Mouse (Mus musculus) small intestine, adult 2 months (tissue): ENCODE results near the gene Slc45a3. TPM values are rescaled to one million over a fixed set of nuclear protein-coding genes. Genes with fewer than 3 reads are reported as not detected.

Experiments used
- H3K27ac ChIP-seq: fragments of 200-500 bp; 2 replicates; pipeline ENCODE4 v1.5.1; 2012; ENCODE audit warnings: low read depth, low read length, control low read depth, inconsistent platforms; ENCODE audit not compliant: insufficient read depth
- H3K27me3 ChIP-seq: fragments of 200-500 bp; 2 replicates; pipeline ENCODE4 v1.6.1; 2012; ENCODE audit warnings: mild to moderate bottlenecking, moderate library complexity, low read length, inconsistent platforms; ENCODE audit not compliant: control insufficient read depth, insufficient read depth
- H3K36me3 ChIP-seq: fragments of 200-500 bp; 2 replicates; pipeline ENCODE4 v1.6.1; 2012; ENCODE audit warnings: mild to moderate bottlenecking, low read length, control low read depth, inconsistent platforms; ENCODE audit not compliant: control insufficient read depth, insufficient read depth
- H3K4me1 ChIP-seq: fragments of 200-500 bp; 2 replicates; pipeline ENCODE4 v1.6.1; 2012; ENCODE audit warnings: low read length, inconsistent platforms, mixed read lengths; ENCODE audit not compliant: control insufficient read depth, insufficient read depth, insufficient read length
- H3K4me3 ChIP-seq: fragments of 200-500 bp; 2 replicates; pipeline ENCODE4 v1.5.1; 2012; ENCODE audit warnings: low read depth, mild to moderate bottlenecking, control low read depth, inconsistent platforms, low read length, moderate library complexity
- CTCF ChIP-seq: fragments of 200-500 bp; IDR thresholded peaks from 2 replicates; pipeline ENCODE4 v1.5.1; 2012; ENCODE audit warnings: low read depth, mild to moderate bottlenecking, control low read depth, inconsistent platforms, low read length, moderate library complexity, mixed read lengths; ENCODE audit not compliant: insufficient replicate concordance, insufficient read length; ENCODE audit errors: extremely low read depth
- POLR2A ChIP-seq: fragments of 200-500 bp; IDR thresholded peaks from 2 replicates; pipeline ENCODE4 v1.6.1; 2012; ENCODE audit warnings: low read depth, mild to moderate bottlenecking, control low read depth, inconsistent platforms, low read length, moderate library complexity
- whole genome bisulfite sequencing: fragments of 180-500 bp; shearing (Covaris S2); methylation state at CpG from one replicate; pipeline ENCODE4 v1.1.7; 2018; 5-methylcytosine and 5-hydroxymethylcytosine counted together
- polyA plus RNA-seq: library from polyadenylated mRNA; depleted of rRNA; stranded (reverse); fragments of >200 nt; gene quantifications from 2 replicates; pipeline ENCODE4 v1.2.3, GENCODE M21; 2012

Gene Slc45a3
- polyA plus RNA-seq, 1 experiment: 2.1 TPM

DNA sequence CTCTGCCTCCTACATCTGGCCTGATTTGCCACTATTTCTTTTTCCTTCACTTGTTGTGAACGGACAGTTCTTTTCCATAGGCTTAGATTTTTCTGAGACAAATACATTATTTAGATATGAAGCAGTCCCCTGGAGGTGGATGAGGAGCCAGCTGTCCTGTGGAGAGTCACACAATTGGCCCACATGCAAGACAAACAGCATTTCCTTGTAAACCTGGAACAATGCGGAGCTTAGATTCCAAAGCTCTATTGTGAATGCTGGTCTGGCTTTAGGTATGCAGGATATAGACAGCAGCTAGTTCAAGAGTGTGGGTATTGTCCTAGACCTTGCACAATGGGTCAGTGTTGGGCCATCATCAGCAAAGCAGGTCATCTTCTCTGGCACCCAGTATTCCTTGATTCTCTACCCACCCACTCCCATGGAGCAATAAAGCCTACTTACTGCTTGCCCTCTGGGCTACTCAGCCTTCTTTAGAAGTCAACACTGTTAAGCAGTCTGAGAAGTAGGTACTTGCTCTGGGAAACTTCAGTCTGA lies 22.0 kb upstream of the Slc45a3 start:
- Histone ChIP-seq H3K4me1 (peaks cover 12% of the 10 kb centered on the region; the same call in 1 of the 2 replicates), H3K4me3 (no peak overlapping the region), H3K36me3 (no peaks in the 10 kb centered on the region), H3K27me3 (no peaks in the 10 kb centered on the region), H3K27ac (peak overlapping the region; percentile 59)
- TF ChIP-seq POLR2A (no peak), CTCF (no peak)
- WGBS: 25% methylated on average over 2 of the region's 2 CpGs

GRCm38 (mm10) chr1:131941501-131941900 lies 21.3 kb upstream of the Slc45a3 start:
- TF ChIP-seq CTCF (no peak), POLR2A (no peak)
- Histone ChIP-seq H3K36me3 (no peaks in the 10 kb centered on the region), H3K27ac (peak overlapping the region; percentile 35; the same call in 1 of the 2 replicates), H3K27me3 (no peaks in the 10 kb centered on the region), H3K4me1 (peaks cover 12% of the 10 kb centered on the region; the same call in 1 of the 2 replicates), H3K4me3 (no peak overlapping the region)
- WGBS: 38% methylated on average over 1 of the region's 1 CpGs

DNA sequence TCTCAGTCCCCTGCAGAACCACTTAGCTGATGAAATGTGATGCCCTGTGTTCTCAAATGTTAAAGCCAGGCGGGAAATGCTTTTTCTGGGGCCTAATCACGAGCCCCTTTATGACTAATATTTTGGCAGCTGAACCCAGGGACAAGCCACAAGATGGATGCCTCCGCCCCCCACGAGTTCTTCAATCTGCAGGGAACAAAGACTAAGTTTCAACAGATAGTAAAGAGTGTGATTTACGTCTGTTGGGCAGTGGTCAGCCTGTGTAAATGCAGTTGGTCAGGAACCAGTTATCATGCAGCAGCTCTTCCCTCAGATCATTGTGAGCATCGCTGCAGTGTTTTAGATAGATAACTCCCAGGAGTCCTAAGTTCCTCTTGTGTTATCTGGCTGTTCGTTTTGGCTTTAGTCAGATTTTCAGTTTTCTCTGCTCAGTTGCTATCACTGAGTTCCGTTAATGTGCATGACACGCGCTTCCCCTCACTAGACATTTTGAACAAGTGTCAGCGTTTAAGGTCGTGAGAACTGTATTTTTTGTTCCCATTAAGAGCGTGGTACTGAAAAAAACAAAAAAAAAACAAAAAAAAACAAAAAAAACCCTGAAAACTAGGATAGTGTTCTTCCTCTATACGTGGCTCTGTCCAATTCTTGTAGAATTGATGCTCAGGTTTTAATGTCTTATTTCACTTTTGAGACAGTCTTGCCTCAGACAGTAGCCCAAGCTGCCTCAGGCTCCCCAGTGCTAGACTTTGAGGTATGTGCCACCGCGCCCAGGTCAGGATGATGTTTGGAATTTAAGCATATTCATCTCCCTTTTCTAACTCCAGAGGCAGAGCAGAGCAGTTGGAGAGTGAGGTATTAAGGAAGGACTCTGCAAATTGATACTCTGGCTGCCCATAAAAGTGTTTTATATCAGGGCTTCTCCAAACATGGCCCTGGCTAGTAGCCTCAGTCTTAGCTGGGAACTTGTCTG lies 19.9 kb upstream of the Slc45a3 start:
- H3K27ac ChIP-seq: no peak overlapping the region
- 69% methylated on average over 16 of the region's 16 CpGs for WGBS
- H3K36me3 ChIP-seq: no peaks in the 10 kb centered on the region
- TF ChIP-seq CTCF: no peak
- no peak overlapping the region for H3K4me3 ChIP-seq
- peaks cover 12% of the 10 kb centered on the region; the same call in 1 of the 2 replicates for H3K4me1 ChIP-seq
- H3K27me3 ChIP-seq: no peaks in the 10 kb centered on the region

DNA sequence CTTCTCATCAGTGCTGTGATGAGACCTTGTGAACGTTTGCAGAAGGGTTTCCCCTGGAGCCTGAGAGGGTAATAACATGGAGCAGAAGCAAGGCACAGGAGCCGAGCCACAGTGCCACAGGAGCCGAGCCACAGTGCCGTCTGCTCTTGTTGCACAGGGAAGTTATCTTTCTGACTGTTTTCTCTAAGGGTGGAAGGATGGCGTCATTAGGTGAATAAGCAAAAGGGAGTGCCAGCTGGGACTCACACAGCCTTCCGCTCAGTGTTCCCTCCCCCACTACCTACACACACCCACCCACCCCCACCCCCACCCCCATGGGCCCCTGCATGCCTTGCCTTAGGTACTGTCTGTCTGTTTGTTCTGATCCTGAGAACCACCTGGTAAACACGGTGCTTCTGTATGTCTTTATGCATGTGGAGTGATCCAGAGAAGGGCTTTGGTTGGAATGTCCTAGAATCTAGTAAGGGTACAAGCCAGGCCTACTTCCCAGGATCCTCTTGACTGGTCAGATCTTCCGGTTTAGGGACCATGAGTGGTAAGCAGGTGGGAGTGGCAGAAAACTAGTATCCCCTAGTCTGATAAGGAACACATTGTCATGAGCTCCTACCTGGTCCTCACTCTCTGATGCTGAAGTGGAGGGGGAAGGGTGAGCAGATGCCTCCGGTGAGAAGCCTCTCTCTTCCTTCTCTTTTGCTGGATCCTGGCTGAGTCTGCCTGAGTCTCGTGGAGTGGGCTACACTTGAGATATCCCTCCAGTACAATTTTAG lies 16.9 kb upstream of the Slc45a3 start:
- 41% methylated on average over 10 of the region's 10 CpGs for WGBS
- Histone ChIP-seq H3K4me1 (peaks cover 6% of the 10 kb centered on the region; the same call in 1 of the 2 replicates), H3K4me3 (no peak overlapping the region), H3K27me3 (no peaks in the 10 kb centered on the region), H3K36me3 (no peaks in the 10 kb centered on the region), H3K27ac (no peak overlapping the region)
- TF ChIP-seq CTCF (no peak), POLR2A (no peak)

DNA sequence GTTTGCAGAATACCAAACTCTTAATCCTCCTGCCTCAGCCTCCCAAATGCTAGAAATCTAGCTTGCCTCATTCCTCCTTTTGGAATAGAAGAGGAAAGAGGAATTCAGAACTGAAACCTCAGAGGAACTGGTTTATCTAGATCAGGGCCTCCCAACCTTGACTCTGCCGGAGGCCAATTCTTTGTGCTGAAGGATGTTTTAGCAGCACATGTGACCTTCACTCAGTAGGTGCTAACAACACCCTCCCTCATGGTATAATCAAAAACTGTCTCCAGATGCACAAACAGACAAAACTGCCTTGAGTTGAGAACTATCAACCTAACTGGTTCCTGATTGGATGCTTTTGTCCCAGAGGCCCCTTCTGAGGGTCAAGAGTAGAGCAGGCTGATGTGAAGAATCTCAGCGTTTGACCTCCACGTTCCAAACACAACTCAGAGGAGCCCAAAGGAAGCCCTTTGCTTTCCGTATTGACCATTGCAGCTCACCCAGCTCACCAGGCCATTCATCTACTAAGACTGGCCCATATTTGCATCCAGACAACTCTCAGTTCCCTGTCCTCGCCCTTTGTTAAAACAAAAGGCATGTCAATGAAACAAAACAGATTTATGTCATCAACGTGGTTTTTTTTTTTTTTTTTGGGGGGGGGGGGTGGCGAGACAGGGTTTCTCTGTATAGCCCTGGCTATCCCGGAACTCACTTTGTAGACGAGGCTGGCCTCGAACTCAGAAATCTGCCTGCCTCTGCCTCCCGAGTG lies 16.1 kb upstream of the Slc45a3 start:
- no peak overlapping the region for H3K27ac ChIP-seq
- WGBS: 78% methylated on average over 11 of the region's 11 CpGs

GRCm38 (mm10) chr1:131947997-131948525 lies 14.7 kb upstream of the Slc45a3 start:
- no peak overlapping the region for H3K27ac ChIP-seq
- H3K27me3 ChIP-seq: no peaks in the 10 kb centered on the region
- no peaks in the 10 kb centered on the region for H3K36me3 ChIP-seq
- H3K4me3 ChIP-seq: no peak overlapping the region
- H3K4me1 ChIP-seq: no peaks in the 10 kb centered on the region; the same call in 1 of the 2 replicates
- WGBS: 58% methylated on average over 1 of the region's 1 CpGs
- no peak for TF ChIP-seq CTCF
- TF ChIP-seq POLR2A: no peak

More for the DNA sequence above, 16.1 kb upstream of the Slc45a3 start:
- Histone ChIP-seq H3K36me3 (no peaks in the 10 kb centered on the region), H3K27me3 (no peaks in the 10 kb centered on the region), H3K4me3 (no peak overlapping the region), H3K4me1 (peaks cover under 1% of the 10 kb centered on the region; the same call in 1 of the 2 replicates)
- no peak for TF ChIP-seq CTCF
- no peak for TF ChIP-seq POLR2A
